Mouse (Mus musculus) frontal cortex, adult (tissue): ENCODE data around the gene Tlr5.

Experiments used
- ATAC-seq: cut with Nextera tagmentation; 2 replicates; pipeline ENCODE4 v1.9.2; 2017; ENCODE audit warnings: mild to moderate bottlenecking, moderate library complexity, mixed read lengths; ENCODE audit not compliant: low TSS enrichment

Tlr5 gene

DNA sequence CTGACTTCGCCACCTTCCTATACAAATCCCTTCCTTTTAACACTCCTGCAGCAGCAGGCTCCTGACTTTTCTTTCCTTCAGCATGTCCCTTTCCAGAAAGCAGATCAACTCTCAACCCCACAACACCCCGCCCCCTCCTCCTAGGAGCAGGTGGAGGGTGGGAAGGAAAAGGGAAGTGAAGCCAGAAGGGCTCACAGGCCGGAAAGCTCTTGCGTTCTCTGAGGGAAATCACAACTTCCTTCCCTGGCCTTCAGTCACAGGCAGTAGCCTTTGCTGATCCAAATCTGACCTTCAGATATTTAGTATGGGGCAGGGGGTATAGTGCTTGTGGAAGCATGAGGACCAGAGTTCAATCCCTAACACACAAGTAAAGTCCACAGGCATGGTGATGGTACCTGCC is 921 bp upstream of the Tlr5 start:
- ATAC-seq, result no peak

DNA sequence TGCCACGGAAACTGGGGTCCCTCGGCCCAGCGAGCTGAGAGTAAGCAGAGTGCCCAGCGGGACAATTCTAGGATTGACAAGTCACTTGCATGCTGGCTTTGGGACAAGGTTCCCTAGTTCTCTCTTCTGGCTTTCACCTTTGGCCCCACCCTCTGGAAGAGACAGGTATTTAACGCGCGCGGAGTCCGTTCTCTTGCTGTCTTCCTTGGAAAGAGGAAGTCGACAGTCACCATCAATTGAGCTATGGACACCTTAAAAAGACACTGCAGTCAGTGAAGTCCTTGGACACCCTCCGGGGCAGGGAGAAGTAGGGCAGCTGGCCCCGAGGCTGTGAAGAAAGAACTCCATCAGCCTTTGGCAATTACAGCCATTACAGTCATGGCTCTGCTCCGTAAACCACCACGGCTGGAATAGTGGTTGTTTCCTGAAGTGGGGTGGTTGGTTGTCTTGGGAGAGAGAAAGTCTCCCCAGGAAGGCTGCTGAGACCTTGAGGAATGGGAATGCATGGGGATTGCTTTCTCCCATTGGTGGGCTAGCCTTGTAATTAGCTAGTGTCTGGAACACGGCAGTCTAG is 546 bp downstream of the Tlr5 start:
- ATAC-seq, result no peak

DNA sequence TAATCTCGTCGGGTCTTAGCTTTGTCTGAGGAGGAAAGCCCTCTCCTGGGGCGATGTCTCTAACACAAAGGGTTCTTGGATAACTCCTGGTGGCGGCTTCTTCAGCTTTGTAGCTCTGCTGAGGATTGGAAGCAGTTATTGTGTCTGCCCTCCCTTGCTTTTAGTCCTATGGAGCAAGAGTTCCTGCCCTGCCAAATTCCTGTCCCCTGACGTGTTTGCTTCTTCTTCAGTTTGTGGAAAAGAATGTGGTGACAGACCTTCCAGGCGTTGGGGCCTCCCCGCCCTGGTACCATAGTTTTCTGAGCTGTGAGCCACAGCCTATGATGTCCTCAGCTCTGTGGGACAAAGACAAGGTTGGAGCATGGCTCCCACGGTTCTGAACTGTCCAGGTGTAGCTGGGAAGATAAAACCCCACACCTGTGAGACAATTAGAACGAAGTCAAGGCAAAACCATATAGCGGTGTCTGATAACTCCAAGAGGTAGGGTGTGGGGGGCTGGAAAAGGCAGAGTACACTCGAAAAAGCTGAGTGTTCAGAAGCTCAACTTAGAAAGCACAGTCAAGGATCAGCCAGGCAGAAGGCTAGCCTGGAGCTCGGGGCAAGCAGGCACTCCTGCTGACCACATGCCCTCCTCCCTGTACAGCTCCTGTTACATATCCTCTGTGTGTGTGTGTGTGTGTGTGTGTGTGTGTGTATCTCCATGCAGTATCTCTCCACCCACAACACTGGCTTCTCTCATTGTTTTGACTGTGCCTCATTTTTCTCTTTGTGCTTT is 1.8 kb downstream of the Tlr5 start:
- ATAC-seq, result no peak

DNA sequence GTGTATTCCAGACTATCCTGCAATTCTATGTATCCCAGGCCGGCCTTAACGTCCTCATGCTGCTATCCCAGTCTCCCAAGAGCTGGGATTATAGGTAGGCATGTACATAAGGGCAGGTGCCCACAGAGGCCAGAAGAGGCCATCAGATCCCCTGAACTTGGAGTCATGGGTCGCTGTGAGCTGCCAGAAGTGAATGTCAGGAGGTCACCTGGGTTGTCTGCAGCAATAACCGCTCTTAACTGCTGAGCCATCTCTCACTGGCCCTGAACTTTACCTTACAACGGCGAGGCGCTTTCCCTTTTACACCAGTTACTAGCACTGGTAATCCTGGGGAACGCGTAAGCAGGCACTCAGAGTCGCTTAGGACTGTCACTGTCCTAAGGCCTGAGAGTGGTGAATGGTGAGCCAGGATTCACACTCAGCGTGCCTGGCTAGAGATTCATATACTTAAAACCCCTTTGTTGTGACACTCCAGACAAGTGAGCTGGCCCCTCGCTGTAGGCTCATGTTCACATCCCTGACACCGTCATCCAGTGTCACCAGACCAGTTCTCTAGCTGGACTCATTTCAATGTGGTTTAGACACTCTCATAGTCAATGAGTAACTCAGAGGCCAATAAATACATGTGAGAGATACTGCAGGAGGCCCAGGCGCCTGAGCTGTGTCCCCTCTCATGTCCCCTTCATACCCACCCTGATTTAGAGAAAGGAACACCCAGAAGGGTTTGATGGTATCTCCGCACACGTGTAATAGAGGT is 2.6 kb downstream of the Tlr5 start:
- ATAC-seq, result no peak

GRCm38 (mm10) chr1:182957826-182958544 is 3.4 kb downstream of the Tlr5 start:
- no peak for ATAC-seq

GRCm38 (mm10) chr1:182958824-182959223 is 4.2 kb downstream of the Tlr5 start:
- no peak for ATAC-seq

GRCm38 (mm10) chr1:182959251-182959691 is 4.7 kb downstream of the Tlr5 start:
- ATAC-seq, result peak; percentile 28; the same call in 1 of the 2 replicates

GRCm38 (mm10) chr1:182959811-182960455 is 5.3 kb downstream of the Tlr5 start:
- peak; percentile 96 for ATAC-seq

DNA sequence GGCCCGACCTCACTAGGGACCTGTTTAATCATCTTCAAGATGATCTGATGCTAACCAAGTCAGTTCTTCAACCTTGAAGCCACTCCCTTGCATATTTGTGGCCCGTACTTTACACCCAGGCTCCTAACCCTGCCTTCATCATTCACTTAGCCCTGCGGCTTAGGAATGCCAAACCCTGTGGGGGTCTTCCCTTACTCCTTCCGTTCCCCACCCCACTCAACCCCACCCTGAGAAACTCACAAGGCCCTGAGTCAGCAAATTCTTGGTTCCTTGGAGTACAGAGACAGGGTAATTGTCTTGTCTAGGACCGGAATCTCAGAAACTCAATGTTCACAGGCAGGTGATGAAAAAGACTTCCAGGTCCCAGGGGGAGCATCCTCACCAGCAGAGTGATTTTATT is 6.5 kb downstream of the Tlr5 start:
- no peak for ATAC-seq

GRCm38 (mm10) chr1:182963329-182963728 is 8.7 kb downstream of the Tlr5 start:
- ATAC-seq, result no peak

DNA sequence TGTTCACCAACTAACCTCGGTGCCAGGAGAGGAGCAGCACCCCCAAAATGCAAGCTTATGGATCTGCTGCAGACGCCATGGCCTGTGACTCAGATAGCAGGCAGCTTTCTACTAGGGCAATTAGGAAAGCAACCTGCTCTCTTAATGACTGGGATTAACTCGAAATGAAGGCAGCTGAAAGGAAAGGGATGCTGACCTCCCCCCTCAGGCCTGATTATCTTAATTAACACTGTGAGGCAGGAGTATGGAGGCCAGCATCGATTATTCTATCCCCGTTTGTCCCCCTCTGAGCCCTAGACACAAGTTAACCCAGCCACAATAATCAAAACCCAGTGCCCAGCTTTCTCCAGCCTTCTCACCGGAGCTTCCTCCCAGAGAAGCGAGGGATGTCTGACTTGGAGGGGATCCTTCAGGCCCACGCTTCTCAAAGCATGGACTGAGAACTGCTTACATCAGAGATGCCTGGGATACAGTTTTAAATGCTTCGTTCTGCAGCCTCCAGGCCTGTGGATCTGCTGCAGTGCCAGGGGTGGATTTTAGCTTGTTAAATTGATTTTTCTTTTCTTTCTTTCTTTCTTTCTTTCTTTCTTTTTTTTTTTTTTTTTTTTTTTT is 10.4 kb downstream of the Tlr5 start:
- ATAC-seq, result peak; percentile 73

DNA sequence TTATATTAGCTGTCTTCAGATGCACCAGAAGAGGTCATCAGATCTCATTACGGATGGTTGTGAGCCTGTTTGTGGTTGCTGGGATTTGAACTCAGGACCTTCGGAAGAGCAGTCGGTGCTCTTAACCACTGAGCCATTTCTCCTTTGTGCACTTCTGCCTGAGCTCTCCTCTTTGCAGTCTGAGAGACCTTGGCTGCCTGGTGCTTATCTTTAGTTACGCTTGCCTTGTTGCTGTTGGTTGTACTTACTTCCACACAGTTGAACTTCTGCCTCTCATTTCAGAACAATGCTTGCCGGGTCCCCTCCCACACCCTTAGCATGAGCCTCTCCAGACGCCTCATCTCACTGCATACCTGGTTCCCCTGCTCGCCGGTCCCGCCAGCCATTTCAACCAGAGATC is 14.1 kb downstream of the Tlr5 start:
- no peak for ATAC-seq

DNA sequence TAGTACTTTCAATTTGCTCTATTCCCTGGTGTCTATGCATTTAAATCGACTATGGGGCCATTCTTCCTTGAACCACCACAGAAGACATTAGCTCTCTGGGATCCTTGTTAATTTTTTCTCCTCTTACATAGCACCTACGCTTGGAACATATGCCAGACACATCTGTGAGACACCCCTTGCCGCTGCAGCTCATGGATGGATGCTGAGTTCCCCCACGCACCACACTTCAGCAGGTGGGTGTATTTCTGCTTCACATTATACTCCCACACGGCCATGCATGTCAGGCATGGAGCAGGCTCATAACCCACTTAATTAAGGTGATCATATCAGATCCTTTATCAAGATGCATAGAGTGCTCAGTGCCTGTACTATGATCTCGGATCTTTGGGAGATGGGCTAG is 17.7 kb downstream of the Tlr5 start:
- ATAC-seq, result peak; percentile 70

DNA sequence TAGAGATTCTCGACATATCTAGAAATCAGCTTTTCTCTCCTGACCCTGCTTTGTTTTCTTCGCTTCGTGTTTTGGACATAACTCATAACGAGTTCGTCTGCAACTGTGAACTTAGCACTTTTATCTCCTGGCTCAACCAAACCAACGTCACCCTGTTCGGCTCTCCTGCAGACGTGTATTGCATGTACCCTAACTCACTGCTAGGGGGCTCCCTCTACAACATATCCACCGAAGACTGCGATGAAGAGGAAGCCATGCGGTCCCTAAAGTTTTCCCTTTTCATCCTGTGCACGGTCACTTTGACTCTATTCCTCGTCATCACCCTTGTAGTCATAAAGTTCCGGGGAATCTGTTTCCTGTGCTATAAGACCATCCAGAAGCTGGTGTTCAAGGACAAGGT is 20.2 kb downstream of the Tlr5 start:
- no peak for ATAC-seq

DNA sequence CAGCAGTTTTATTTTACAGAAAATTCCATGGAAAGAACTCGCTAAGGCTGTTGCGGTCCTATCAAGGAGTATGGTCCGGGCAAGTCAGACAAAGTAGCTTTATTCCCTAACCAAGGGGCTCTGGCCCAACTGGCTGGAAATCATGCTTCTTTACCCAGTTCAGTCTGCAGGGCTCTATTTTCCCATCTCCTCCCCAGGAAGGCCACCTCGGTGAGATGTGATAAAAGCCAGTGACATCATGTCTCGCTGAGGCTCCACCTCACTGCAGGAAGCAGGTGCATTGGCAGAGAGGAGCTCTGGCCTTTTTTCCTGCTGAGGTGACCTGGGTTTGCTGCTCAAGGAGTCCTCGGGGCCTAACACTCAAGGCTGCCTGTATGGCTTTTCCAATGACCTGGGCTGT is 26.1 kb downstream of the Tlr5 start:
- no peak for ATAC-seq

DNA sequence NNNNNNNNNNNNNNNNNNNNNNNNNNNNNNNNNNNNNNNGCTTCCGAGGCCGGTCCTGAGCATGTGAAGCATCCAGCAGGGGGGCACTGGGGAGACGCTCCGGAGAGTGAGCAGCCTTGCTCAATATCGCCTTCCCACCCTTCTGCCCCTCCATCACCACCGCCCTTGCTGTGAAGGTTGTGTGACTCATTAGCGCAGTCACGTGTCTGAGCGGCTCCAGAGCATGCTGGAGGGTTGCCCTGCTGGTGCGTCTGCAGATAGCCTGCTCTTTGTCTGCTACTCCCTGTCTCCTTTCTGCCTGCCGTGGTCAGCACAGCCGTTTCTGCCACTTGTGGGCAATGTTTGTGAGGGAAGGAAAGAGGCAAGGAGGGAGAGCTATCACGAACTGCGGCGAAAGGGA is 28.4 kb downstream of the Tlr5 start:
- ATAC-seq, result peak; percentile 93

- peak; percentile 17; the same call in 1 of the 2 replicates for ATAC-seq
These were observed 29.0 kb downstream of the Tlr5 start for GRCm38 (mm10) chr1:182983496-182984127.

DNA sequence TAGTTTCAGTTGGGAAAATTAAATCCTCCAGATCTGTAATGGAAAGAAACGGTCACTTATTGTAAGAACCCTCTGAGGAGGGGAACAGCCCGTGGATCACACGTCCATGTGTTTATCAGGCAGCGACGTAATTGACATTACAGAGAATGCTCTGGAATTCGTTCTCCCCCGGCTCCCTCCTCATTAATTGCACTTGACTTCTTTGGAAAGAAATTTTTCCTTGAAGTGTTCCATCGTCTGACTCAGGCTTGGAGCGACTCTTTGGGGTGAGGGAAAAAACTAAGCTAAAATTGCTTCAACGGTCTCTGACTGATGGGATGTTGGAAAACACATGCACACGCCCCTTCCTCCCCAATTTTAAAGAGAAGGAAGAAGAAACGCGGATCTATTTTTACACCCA is 31.7 kb downstream of the Tlr5 start:
- no peak for ATAC-seq

GRCm38 (mm10) chr1:182986750-182987149 is 32.2 kb downstream of the Tlr5 start:
- no peak for ATAC-seq

DNA sequence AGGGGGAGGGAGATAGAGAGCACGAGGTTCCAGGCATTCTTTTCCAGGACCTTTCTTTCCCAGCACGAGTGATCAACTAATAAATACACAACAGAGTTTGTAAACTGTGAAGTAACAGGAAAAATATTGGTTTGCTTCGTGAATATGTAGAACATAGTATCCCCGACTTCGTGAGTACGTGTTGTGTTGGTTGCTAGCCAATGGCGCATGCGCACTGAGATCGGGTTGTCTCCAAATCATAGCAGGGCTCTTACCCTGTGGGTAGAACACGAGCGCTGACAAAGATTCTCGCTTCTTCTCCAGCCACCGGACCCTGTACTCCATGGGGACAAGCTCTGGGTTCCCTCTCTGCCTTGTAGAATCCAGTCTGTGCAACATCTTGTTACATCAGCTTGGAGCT is 33.2 kb downstream of the Tlr5 start:
- ATAC-seq, result no peak

- ATAC-seq, result no peak
These were observed 34.1 kb downstream of the Tlr5 start for GRCm38 (mm10) chr1:182988646-182989045.
